Mouse (Mus musculus) cerebellum, adult 11 months (tissue): ENCODE measurements around the gene Kdm1b.

Experiments used
- DNase-seq: peaks from one replicate; pipeline ENCODE4 v3.0.0; 2022

The Kdm1b gene

DNA sequence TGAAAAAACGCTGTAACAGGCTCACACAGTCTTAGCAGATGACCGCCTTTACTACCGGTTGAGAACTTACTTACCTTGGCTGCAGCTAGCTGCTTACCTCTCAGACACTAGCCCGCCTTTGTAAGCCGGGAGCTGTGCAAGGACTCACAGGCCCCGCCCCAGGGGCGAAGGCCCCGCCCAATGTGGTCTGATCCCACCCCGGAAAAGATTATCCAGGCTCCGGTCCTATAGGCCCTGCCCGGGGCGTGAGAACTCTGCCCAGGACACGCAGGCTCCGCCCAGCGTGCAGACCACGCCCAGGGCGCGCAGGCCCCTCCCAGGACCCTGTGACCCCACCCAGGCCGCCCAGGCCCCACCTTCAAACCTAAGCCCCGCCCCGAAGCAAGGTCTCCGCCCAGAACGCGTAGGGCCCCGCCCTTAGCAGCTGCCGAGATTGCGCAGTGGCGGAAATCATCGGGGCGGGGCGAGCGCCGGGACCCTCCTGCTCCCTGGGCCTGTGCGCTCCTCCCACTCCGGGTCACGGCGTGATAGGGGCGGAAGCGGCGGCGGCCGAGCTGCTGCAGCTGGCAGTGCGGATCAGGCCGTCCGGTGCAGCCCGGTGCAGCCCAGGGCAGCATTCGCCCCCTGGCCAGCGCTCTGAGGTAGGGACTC lies at the start of gene Kdm1b:
Kdm1b (plus strand) TSS at position 470 of the 651 bp plus-strand sequence.
- peak; percentile 98 for DNase-seq

DNA sequence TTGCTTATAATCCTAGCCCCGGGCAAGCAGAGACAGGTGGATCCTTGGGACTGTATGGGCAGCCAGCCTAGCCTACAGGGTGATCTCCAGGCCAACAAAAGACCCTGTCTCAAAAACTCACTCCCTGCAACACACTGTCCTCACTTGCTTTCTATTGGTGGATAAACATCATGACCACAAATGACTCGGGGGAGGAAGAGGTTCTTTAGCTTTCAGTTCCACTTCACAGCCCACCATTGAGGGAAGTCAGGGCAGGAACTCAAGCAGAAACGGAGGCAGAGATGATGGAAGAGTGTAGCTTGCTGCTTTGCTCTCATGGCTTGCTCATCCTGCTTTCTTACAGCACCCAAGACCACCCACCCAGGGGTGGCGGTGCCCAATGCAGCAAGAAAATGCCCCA lies 45.9 kb upstream of the Kdm1b start:
- no peak for DNase-seq

DNA sequence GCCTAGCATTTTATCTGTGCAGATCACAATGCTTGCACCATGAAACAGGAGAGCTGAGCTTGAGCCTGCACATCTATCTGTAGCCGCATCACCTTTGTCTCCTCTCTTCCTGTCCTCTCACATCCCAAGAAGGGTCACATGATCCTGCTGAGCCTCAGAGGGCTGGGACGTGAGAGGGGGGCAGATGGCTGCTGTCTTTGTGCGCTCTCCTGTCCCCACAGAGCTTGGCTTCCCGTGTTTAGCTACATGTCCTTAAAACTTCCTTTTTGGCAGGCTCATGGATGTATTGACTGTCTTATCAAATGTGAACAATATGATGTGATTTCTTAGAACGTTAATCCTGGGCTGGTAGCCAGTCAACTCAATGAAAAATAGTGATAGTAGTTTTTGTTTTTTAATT lies 43.8 kb upstream of the Kdm1b start:
- no peak for DNase-seq

DNA sequence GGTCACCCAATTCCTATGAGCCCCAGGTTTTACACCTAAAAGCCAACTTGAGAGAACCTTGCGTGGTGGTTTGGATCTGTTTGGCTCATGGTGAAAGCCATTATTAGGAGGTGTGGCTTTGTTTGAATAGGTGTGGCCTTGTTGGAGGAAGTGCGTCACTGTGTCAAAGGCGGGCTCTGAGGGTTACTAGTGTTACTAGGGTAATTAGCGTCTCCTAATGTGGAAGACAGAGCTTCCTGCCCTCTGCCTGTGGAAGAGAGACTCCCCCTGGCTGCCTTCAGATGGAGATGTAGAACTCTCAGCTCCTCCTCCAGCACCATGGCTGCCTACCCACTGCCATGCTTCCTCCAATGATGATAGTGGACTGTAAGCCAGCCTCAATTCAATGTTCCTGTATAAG lies 41.7 kb upstream of the Kdm1b start:
- no peak for DNase-seq

DNA sequence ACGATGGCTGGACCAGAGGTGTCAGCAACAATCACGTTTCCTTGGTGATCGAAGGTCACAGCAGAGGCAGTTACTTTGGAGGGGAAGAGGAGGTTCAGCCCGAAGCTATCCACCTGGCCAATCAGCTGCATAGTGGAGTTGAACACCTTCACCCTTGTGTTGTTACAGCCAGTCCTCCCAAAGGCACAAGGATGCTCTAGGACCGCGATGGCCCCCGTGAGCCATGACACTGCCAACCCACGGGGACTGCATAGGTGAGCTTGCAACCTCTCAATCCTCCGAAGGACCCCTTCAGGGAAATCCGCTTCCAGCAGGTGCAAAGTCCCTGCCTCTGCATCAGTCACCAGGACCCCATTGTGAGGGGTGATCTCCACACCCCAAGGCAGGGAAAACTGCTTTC lies 29.6 kb upstream of the Kdm1b start:
- no peak for DNase-seq

DNA sequence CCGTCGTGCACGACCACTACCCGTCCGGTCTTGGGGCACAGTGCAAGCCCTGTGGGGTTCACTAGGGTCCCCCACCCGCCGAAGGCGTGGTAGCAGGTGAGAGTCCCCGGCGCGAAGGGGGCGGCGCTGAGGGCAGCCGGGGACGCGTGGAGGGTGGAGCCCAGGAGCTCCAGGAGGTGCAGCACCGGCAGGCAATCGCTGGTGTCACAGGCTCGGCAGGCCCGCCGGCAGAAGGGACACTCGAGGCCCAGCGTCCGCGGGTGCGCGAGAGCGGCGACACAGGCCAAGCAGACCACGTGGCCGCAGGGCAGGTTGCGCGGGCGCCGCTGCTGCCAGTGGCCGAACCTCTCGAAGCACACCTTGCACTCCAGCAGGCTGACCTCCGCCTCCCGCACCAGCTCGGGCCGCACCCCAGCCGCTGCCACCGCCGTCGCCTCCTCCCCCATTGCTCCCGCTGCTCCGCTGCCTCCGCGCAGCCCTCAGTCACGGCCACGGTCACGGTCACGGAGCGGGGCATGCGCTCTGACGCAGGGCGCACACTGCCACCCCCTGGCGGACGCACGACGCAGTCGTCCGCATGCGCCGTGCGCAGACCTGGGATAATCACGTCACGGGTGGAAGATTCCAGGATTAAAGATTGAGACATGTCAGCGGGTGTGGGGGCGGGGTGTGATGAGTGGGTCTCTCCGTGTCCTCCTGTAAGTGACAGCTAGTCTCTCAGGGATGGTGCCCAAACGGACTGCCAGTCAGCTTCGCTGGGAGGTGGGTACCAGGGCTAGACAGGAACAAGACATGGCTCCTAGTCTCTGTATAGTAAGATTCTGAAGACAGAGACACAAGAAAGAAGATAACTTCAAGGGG lies 28.7 kb upstream of the Kdm1b start, which contains the start of gene Nhlrc1:
Nhlrc1 (minus strand) TSS at position 517 of the 861 bp plus-strand sequence.
- peak; percentile 82 for DNase-seq

DNA sequence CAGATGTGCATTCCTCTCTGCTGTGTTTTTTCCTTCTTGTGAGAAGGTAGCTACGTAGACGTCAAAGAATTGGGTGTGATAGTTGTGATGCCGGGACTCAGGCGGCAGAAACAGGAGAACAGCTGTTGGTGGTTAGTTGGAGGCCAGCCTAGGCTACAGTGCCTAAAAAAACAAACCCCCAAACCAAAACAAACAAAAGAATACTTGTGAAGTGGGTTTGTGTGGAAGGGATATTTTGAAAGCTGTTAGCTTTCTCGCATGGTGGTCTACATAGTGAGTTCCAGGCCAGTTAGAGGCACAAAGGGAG lies 28.2 kb upstream of the Kdm1b start:
- no peak for DNase-seq

DNA sequence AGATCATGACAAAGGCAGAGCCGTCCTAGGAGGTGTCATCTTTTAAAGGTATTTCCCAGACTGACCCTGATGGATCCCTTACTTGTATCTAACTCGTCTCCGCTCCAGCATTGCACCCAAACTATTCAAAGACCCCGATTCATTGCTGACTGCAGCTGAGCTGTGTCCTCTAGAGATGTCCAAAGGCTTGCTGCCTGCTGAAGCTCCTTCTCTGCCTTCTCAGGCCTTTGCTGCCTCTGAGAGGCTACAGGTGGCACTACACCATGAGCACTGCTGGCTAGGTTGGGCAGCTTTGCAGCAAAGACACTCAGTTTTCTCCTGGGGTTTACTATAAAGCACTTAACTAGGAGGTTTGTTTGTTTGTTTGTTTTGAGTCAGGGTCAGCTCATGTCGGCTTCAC lies 26.0 kb upstream of the Kdm1b start:
- DNase-seq, result peak; percentile 38

DNA sequence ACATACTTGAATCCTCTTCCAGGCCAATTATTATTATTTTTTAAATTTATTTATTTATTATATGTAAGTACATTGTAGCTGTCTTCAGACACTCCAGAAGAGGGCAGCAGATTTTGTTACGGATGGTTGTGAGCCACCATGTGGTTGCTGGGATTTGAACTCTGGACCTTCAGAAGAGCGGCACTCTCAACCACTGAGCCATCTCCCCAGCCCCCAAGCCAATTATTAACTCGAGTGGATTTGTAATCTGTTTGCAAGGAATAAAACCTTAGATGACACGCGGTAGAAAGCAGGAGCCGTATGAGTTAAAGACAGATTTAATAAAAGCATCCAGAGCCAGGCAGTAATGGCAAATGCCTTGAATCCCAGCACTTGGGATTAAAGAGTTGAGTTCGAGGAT lies 23.5 kb upstream of the Kdm1b start:
- no peak for DNase-seq

DNA sequence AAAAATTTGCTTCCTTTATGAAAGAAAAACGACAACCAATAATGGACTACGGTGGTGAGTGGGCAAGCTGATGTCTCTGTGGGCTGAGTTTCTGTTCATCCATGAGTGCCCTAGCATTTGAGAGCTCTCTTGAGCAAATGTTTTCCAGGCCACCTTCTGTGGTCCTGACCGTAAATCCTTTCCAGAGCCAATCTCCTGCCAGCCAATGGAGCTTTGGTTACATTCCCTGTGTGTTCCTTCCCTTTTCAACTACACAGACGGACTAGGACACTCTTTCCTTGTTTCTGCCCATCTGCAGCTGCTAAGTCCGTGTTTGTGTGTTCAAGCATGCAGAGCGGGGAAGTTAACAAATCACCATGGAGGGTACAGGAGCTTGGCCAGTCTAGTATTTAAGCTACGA lies 22.5 kb upstream of the Kdm1b start:
- no peak for DNase-seq

DNA sequence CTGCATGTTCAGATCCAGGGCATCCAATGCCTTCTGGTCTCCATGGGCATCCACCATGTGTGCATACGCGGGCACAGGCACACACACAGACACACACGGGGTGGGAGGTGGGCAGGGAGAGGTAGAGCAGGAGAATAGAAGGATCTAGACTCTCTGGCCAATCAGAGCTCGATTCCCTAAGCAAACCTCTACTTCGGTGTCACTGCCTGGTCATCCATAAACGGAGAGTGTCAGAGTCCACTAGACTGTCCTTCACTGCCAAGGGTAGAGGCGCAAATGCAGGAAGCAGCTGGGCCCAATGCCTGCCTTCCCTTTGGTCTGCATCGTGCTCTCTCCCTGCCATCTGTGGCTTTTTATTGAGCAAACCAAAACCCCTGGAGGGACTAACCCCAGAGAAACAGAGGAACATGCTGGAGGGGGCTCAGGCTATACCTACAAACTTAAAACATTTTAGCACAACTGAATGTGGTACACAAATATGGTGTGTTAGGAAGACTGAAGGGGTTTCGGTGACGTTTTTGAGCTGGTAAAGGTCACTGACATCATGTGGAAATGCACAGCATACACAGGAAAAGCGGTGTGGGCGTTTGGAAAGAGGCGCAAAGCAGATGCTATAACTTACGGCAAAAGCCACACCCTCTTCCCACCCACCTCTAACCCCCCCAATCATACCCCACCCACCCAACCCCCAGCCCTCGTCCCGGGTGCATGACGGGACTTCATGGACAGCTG lies 12.8 kb upstream of the Kdm1b start:
- no peak for DNase-seq

DNA sequence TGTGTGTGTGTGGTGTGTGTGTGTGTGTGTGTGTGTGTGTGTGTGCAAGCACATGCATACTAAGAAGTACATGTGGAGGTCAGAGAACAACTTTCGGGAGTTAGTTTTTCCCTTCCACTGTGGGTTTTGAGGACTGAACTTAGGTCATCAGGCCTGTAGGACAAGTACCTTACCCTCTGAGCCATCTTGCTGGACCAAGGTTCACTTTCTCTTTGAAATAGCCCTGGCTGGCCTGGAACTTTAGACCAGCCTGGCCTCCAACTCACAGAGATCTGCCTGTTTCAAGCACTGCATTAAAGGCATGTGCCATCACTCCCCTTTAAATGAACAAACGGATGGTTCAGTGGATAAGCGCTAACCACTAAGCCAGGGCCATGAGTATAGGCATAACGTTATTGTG lies 9.7 kb upstream of the Kdm1b start:
- DNase-seq, result no peak

DNA sequence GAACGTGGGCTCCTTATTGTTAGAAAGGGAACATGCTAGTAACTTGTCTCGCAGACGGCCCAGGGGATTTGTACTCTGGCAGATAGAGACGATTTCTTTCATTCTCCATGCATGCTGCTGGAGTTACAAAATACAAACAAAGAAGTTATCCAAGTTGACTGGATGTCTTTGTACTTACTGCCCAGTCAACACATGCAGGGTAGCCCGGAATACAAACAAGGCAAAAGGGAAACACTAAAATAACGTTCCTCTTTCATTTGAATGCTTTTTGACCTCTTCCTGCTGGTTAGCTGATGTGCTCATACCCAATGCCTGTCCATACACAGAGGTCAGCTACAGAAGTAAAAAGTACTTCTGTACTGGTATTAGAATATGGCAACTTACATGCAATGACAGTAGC lies 5.4 kb upstream of the Kdm1b start:
- DNase-seq, result no peak

DNA sequence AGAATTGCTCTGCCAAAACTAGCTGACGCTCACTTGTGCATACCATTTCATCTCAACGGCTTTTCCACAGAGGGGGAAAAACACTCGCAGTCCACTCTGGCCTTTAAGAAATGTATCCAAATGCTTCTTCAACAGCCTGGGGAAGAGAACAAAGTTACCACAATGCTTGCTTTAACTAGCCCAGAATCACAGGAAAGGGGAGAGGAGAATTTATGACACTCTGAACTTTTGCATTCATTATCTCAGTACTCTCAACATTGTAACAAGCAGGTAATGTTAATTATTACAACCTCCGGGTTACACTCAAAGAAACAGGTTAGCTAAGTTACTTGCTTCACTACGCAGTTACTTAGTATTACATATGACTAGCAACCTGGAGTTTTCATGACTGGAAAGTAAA lies 3.2 kb upstream of the Kdm1b start:
- DNase-seq, result no peak

DNA sequence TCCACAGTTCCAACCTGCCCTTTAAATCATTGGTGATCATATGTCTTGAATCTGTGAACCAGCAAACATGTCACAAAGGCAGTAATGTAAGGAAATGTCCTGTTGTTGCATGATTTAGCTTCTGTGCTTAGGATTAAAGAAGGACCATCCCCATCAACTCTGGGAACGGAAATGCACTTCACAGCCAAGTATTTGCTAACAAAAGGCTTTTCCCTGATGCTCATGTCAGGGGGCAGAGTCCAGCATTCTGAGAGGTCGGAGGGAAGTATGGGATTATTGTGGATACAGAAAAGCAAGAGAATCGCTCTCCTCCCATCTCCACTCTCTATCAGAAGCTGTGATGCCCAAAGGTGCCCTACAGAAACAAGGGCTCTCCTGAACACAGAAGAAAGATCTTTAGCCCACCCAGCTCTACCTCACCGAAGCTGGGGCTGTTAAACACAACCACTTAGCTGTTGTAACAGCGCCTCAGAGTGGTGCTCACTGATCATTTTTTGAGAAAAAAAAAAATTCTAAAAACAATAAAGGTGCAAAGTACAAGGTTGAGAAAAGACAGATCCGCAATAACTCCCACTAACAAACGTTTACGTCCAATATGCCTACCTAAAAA lies 1.2 kb upstream of the Kdm1b start:
- no peak for DNase-seq

DNA sequence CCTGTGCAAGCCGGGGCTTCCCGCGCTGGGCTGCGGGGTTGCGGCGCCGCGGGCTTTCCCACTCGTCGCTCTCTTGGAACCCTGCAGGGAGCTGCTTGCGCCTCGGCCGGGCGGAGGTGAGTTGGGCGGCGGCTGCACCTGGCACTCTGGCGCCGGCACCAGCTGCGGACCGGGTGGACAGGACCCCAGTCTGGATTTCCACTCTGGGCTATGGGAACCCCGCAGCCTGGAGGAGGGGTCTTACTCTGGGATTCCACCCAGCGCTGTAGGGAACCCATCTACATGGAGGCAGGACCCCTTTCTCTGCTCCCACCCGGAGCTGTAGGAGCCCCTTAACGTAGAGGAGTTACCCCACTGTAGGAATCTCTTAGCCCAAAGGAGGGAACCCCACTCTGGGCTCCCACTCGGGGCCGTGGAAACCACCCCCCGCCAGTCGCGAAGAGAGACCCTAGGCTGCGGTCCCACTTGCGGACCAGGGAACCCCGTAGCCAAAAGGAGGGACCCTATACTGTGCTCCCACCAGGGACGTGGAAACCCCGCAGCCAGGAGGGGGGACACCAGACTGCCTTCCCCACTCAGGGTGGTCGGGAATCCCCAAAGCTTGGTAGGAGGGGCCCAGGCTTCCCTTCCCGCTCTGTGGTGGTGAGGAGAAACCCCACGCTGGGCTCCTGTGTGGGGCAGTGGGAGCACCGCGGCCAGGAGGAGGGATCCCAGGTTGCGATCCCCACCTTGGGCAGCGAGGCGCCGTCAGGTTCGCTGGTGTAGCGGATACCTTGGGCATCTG lies 726 bp downstream of the Kdm1b start:
- DNase-seq, result peak; percentile 51

DNA sequence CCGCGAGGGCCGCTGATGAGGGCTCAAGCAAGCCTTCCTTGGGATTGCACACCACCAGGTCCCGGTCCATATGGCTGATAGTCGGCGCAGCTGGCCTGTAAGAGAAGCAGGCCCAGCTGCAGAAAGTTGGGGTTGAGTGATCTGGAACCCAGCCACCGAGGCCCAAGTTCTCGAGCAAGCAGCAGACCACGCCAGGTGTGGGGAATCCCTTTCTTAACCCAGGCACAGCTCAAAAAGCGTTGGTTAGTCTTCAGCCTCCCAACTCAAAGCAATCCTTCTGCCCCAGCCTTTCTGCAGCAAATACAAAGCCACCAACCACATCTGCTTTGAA lies 1.3 kb downstream of the Kdm1b start, which contains the start of gene Tpmt:
Tpmt (minus strand) TSS at position 121 of the 331 bp plus-strand sequence.
- DNase-seq, result no peak

DNA sequence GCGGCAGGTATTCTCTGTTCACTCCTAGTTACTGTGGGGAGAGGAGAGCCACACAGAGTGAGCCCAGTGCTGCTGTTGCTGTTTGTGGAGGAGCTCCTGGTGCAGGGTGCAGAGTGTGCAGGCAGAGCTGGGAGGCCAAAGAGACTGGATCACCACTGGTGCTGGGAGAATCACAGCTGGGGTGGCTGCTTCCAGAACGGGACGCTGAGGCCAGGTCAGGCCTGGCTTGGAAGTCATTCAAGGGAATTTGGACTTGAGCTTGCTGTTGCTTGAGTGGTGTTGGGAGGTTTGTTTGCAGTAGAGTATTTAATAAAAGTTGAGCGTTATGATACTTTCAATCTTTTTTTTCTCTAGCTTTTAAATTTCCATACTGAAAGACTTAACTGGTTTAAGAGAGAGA lies 4.7 kb downstream of the Kdm1b start:
- DNase-seq, result no peak

DNA sequence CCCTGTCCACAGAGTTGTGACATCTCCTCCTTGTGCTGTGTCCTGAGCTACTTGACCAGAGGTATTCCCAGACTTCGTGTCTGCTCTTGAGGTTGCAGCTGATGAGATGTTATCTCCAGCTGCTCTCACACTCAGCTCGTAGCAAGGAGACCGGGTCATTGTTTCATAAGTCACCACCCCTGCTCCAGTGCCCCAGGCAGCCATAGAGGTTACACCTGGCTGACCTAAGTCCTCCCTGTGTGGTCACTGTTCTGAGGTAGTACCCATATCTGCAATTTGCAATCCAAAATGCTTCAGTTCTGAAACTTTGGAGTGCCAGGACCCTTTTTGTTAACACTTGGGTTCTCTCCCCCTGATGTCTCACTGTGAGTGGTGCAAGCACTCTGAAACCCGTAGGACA lies 6.7 kb downstream of the Kdm1b start:
- no peak for DNase-seq

DNA sequence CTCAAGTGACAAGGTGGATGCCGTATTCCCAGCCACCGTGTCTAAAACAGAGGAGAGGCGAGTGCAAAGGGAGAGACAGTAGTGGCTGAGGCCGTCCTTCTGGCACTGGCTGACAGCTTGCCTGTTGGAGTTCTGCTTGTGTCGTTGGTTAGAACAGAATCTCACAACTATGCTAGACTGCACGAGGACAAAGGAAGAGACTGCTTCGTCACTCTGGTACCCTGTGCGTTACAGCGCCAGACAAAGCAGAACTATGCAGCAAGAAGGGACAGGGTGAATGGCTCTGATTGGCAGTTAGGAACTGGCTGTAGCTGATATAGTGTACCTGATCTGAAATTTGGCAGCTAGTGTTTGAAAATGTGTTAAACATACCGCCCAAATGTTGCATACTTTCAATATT lies 10.7 kb downstream of the Kdm1b start:
- DNase-seq, result no peak

DNA sequence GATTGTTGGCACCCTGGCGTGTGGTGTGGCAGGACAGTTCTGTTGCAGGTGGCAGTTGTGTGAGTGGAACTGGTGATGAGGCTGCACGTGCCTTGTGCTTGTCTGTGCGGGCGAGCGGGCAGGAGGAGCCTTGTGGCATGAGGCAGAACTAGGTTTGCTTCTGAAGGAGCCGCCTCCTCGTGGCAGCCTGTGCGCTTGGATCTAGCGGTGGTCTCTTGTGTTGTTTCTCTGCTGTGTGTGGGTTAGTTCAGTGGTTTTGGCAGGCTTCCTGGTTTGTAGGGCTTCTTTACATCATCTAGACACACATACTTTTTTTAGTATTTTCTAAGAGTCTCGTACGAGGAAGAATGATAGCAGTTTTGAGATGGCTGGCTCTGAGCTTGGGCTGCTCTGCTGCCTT lies 12.8 kb downstream of the Kdm1b start:
- DNase-seq, result no peak

DNA sequence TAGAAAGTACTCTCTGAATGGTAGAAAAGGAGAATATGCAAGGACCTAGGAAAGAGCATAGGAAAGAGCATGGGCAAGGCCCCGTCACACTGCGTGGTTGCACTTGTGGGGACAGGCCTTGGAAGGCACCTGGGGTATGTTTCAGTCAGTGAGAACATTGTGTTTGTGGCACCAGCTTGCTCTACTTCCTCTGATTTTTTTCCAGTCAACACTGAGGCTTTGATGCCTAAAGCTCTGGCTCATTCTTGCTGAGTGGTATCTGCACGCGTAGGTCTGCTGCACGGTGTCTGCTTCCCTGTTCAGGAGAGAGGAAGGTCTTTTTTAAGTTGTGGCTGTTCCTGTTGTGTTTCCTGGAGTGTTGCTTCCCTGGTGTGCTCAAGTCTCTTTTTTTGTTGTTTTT lies 13.5 kb downstream of the Kdm1b start:
- no peak for DNase-seq

DNA sequence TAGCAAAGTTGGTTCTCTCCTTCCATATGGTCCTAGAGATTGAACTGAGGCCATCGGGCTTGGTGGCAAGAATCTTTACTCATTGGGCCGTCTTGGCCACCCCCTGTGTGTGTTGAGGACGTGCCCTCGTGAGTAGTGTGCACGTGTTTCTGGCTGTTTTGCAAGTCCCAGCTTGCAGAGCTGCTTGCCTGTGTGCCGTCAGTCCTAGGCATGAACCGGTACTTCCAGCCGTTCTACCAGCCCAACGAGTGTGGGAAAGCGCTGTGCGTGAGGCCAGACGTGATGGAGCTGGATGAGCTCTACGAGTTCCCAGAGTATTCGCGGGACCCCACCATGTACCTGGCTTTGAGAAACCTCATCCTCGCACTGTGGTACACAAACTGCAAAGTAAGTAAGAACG lies 19.5 kb downstream of the Kdm1b start:
- no peak for DNase-seq
